Mouse (Mus musculus): ENCODE data around the gene Gm28308. TPM values are rescaled to one million over a fixed set of nuclear protein-coding genes. Genes with fewer than 3 reads are reported as not detected.

The Gm28308 gene
- total and polyA plus RNA-seq, 2 experiments from 2014 or later = not detected

DNA sequence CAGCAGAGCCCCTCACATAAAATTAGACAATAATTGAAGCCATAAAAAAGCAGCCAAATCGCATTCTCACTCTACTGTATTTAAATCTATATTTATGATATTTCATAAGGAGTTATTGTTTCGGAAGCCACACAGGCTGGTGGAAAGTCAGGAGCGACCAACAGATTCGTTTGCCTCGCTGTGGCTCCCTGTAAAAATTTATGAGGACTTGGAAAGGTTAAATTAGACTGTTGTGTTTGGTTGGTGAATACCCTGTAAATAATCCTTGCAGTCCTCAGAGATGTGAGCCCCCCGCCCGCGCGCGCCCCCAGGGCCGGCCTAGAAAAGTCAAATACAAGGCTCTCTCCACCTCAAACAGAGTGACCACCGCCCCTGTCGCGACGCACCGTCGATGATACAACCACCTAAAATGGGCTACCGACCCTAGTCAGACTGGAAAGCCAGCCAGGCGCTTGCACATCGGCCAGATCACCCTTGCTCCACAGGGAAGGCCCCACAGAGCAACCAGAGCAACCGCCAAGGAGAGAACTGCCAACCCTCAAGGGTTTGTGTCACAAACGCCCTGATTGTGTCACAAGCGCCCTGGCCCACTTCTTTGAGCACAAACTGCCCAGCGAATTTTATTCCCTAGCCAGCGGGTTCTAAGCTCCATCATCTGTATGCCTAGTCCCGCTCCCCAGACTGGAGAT is 13.6 kb upstream of the Gm28308 start:
- no peak for DNase-seq (ENCODE audit: low spot score)
- no peak for ATAC-seq (ENCODE audit: low FRiP score)
- Histone ChIP-seq H3K4me1 (ENCODE audit: insufficient read depth, low read length) (no peaks in the 10 kb centered on the region), H3K4me2 (ENCODE audit: low read depth, low read length, poor library complexity, severe bottlenecking) (no peak overlapping the region), H3K9ac (replicated peaks; ENCODE audit: low read length, poor library complexity, severe bottlenecking) (no peak overlapping the region), H3K27ac (ENCODE audit: low read depth, low read length) (no peak overlapping the region), H3K27me3 (ENCODE audit: insufficient read depth, low read length) (peaks cover 87% of the 10 kb centered on the region), H3K4me3 (ENCODE audit: low read depth, low read length) (no peak overlapping the region), H3K36me3 (ENCODE audit: insufficient read depth, low read length) (no peaks in the 10 kb centered on the region), H3K9me3 (ENCODE audit: low read length) (no peaks in the 10 kb centered on the region)
- WGBS = 2% methylated on average over 26 of the region's 26 CpGs
- no peak for TF ChIP-seq CTCF (IDR thresholded peaks at IDR 0.05)

DNA sequence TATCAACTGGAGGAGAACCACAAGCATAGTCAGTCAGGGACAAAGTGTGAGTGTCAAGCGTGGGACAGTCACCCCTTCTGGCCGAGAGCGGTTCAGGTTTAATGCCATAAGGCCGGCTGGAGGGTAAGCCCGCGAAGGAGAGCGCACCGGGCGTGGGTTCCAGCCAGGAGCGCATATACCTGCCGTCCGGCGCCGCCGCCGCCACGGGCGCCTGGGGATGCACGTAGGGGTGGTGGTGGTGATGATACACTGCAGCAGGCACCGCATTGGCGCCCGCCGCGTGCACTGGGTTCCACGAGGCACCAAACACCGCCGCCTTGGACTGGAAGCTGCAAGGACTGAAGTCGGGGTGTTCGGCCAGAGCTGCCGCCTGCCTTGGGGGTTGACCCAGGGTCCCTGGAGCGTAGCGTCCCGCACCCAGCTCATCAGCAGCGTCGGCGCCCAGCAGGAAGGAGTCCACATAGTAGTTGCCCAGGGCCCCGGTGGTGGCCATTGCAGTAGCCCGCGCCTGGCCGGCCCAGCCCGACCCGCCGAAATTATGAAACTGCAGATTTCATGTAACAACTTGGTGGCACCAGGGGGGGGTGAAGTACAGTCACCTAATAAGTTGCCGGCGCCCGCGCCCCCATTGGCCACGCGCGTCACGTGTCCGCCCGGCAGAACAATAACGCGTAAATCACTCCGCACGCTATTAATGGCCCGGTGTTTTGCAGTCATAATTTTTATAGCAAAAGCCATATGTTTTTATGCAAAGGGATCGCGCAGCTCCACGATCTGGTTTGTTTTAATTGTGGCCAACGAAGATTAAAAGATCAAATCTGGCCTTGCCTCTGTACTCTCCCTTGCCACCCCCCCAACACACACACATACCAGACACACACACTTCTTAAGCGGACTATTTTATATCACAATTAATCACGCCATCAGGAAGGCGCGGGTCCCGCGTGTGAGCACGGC is 12.8 kb upstream of the Gm28308 start:
- no peak overlapping the region for H3K9ac ChIP-seq (replicated peaks; ENCODE audit: low read length, poor library complexity, severe bottlenecking)
- no peak overlapping the region for H3K4me3 ChIP-seq (ENCODE audit: low read depth, low read length)
- no peak overlapping the region for H3K27ac ChIP-seq (ENCODE audit: low read depth, low read length)
- H3K27me3 ChIP-seq (ENCODE audit: insufficient read depth, low read length) = peaks cover 89% of the 10 kb centered on the region
- H3K4me2 ChIP-seq (ENCODE audit: low read depth, low read length, poor library complexity, severe bottlenecking) = no peak overlapping the region
- ATAC-seq (ENCODE audit: low FRiP score) (no peak), DNase-seq (ENCODE audit: low spot score) (no peak)
- H3K4me1 ChIP-seq (ENCODE audit: insufficient read depth, low read length) = no peaks in the 10 kb centered on the region
- 4% methylated on average over 69 of the region's 69 CpGs for WGBS
- no peak for TF ChIP-seq CTCF (IDR thresholded peaks at IDR 0.05)
- no peaks in the 10 kb centered on the region for H3K36me3 ChIP-seq (ENCODE audit: insufficient read depth, low read length)
- no peaks in the 10 kb centered on the region for H3K9me3 ChIP-seq (ENCODE audit: low read length)

DNA sequence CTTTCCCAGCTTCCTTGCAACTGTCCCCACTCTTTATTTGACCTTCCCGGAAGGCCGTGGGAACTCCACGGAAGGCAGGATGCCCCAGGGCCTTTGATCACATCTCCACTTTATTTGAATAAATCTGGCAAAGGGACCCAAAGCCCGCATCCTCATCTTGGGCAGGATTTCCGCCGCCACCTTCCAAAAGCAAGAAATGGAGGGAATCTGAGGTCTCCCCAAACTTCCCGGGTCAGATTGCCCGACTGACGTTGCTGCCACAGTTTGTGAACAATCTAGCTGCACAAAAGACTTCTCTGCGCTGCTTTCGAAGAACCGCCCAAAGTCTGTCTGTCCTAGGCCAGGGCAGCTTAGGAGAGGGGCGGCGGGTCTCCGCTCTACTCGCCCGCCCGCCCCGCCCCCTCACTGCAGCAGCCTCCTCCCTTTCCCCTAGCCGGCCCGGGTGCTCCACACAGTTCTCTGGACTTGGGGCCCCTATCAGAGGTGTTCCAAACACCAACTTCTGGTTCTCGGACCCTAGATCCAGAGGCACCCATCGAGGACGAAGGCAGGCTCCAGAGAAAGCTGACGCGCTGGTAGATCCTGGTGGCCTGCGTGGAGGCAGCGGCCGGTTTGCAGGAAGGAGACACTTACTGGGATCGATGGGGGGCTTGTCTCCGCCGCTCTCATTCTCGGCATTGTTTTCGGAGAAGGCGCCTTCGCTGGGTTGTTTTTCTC is 11.9 kb upstream of the Gm28308 start:
- TF ChIP-seq CTCF (IDR thresholded peaks at IDR 0.05) = no peak
- H3K27ac ChIP-seq (ENCODE audit: low read depth, low read length) = no peak overlapping the region
- ATAC-seq (ENCODE audit: low FRiP score) (no peak), DNase-seq (ENCODE audit: low spot score) (no peak)
- no peaks in the 10 kb centered on the region for H3K4me1 ChIP-seq (ENCODE audit: insufficient read depth, low read length)
- H3K27me3 ChIP-seq (ENCODE audit: insufficient read depth, low read length) = peaks cover 89% of the 10 kb centered on the region
- no peaks in the 10 kb centered on the region for H3K9me3 ChIP-seq (ENCODE audit: low read length)
- no peak overlapping the region for H3K4me2 ChIP-seq (ENCODE audit: low read depth, low read length, poor library complexity, severe bottlenecking)
- H3K36me3 ChIP-seq (ENCODE audit: insufficient read depth, low read length) = no peaks in the 10 kb centered on the region
- H3K4me3 ChIP-seq (ENCODE audit: low read depth, low read length) = no peak overlapping the region
- WGBS = 1% methylated on average over 34 of the region's 36 CpGs
- H3K9ac ChIP-seq (replicated peaks; ENCODE audit: low read length, poor library complexity, severe bottlenecking) = no peak overlapping the region

- peaks cover 90% of the 10 kb centered on the region for H3K27me3 ChIP-seq (ENCODE audit: insufficient read depth, low read length)
- DNase-seq (ENCODE audit: low spot score) = no peak
- no peak overlapping the region for H3K4me3 ChIP-seq (ENCODE audit: low read depth, low read length)
- H3K4me2 ChIP-seq (ENCODE audit: low read depth, low read length, poor library complexity, severe bottlenecking) = no peak overlapping the region
- 2% methylated on average over 24 of the region's 24 CpGs for WGBS
- H3K4me1 ChIP-seq (ENCODE audit: insufficient read depth, low read length) = no peaks in the 10 kb centered on the region
- no peak overlapping the region for H3K27ac ChIP-seq (ENCODE audit: low read depth, low read length)
- H3K9me3 ChIP-seq (ENCODE audit: low read length) = no peaks in the 10 kb centered on the region
- H3K36me3 ChIP-seq (ENCODE audit: insufficient read depth, low read length) = no peaks in the 10 kb centered on the region
- TF ChIP-seq CTCF (IDR thresholded peaks at IDR 0.05) = no peak
- no peak for ATAC-seq (ENCODE audit: low FRiP score)
- H3K9ac ChIP-seq (replicated peaks; ENCODE audit: low read length, poor library complexity, severe bottlenecking) = no peak overlapping the region
These were observed 11.0 kb upstream of the Gm28308 start for GRCm38 (mm10) chr6:52223939-52224760.

GRCm38 (mm10) chr6:52222729-52223128 is 9.6 kb upstream of the Gm28308 start:
- 17% methylated on average over 13 of the region's 13 CpGs for WGBS
- no peak for ATAC-seq (ENCODE audit: low FRiP score)
- Histone ChIP-seq H3K9me3 (ENCODE audit: low read length) (no peaks in the 10 kb centered on the region), H3K4me1 (ENCODE audit: insufficient read depth, low read length) (no peaks in the 10 kb centered on the region), H3K27ac (ENCODE audit: low read depth, low read length) (no peak overlapping the region), H3K4me2 (ENCODE audit: low read depth, low read length, poor library complexity, severe bottlenecking) (no peak overlapping the region), H3K9ac (replicated peaks; ENCODE audit: low read length, poor library complexity, severe bottlenecking) (no peak overlapping the region), H3K27me3 (ENCODE audit: insufficient read depth, low read length) (peaks cover 91% of the 10 kb centered on the region), H3K36me3 (ENCODE audit: insufficient read depth, low read length) (no peaks in the 10 kb centered on the region), H3K4me3 (ENCODE audit: low read depth, low read length) (no peak overlapping the region)
- TF ChIP-seq CTCF (IDR thresholded peaks at IDR 0.05) = no peak
- DNase-seq (ENCODE audit: low spot score) = no peak
